Mouse (Mus musculus) naive thymus-derived CD4-positive, alpha-beta T cell, adult 5 months (primary cell): ENCODE data around the gene Iglon5. TPM values are rescaled to one million over a fixed set of nuclear protein-coding genes. Genes with fewer than 3 reads are reported as not detected.

Experiments
- polyA plus RNA-seq: library from polyadenylated mRNA; unstranded; fragments of 100-300 nt; shearing (Covaris generic); gene quantifications from one replicate; pipeline ENCODE4 v1.2.1, GENCODE M21; 2017

The Iglon5 gene
- not detected for polyA plus RNA-seq

GRCm38 (mm10) chr7:43489631-43490125, at the start of gene Iglon5:
Gene Iglon5 (minus strand): TSS chr7:43490075.

GRCm38 (mm10) chr7:43462851-43463250, 27.0 kb downstream of the Iglon5 start, which contains the start of gene Vsig10l:
Gene Vsig10l (plus strand): TSS chr7:43463151.

GRCm38 (mm10) chr7:43443917-43444293, 46.0 kb downstream of the Iglon5 start, which contains the start of the genes Etfb and Gm45233:
Gene Etfb (plus strand): TSS chr7:43444083.
Gene Gm45233 (plus strand): TSS chr7:43444128.

GRCm38 (mm10) chr7:43440482-43440881, 49.4 kb downstream of the Iglon5 start, which contains the start of gene Cldnd2:
Gene Cldnd2 (plus strand): TSS chr7:43440782.

GRCm38 (mm10) chr7:43436341-43437255, 53.3 kb downstream of the Iglon5 start, which contains the start of gene Nkg7:
Gene Nkg7 (plus strand): TSS chr7:43437073.

GRCm38 (mm10) chr7:43427406-43427805, 62.5 kb downstream of the Iglon5 start, which contains the start of gene Lim2:
Gene Lim2 (plus strand): TSS chr7:43427670.

Other genes with a start within 250 kb of the Iglon5 start
- 17.8 TPM for gene Zfp715, start 176.8 kb downstream of the Iglon5 start, polyA plus RNA-seq
- gene Siglecf, start 138.7 kb downstream of the Iglon5 start, polyA plus RNA-seq = not detected
- 0.14 TPM for gene Siglecg, start 81.9 kb downstream of the Iglon5 start, polyA plus RNA-seq
- gene Lim2, start 62.4 kb downstream of the Iglon5 start, polyA plus RNA-seq = not detected
- gene Nkg7, start 53.0 kb downstream of the Iglon5 start, polyA plus RNA-seq = 3.4 TPM
- not detected for gene Cldnd2, start 49.3 kb downstream of the Iglon5 start, polyA plus RNA-seq
- gene Etfb, start 46.0 kb downstream of the Iglon5 start, polyA plus RNA-seq = 36.6 TPM
- not detected for gene Gm45233, start 45.9 kb downstream of the Iglon5 start, polyA plus RNA-seq
- gene Vsig10l, start 26.9 kb downstream of the Iglon5 start, polyA plus RNA-seq = 0.75 TPM
- not detected for gene 4931406B18Rik, start 15.9 kb upstream of the Iglon5 start, polyA plus RNA-seq
- gene Cd33, start 54.4 kb upstream of the Iglon5 start, polyA plus RNA-seq = not detected
- 4.4 TPM for gene Zfp658, start 72.2 kb upstream of the Iglon5 start, polyA plus RNA-seq
- 4.4 TPM for gene Zfp719, start 89.5 kb upstream of the Iglon5 start, polyA plus RNA-seq
- gene Zfp819, start 117.1 kb upstream of the Iglon5 start, polyA plus RNA-seq = not detected
- not detected for gene Ceacam18, start 144.6 kb upstream of the Iglon5 start, polyA plus RNA-seq
- 0.50 TPM for gene Siglece, start 170.1 kb upstream of the Iglon5 start, polyA plus RNA-seq
- 6.1 TPM for gene Ctu1, start 181.9 kb upstream of the Iglon5 start, polyA plus RNA-seq
- gene Klk14, start 200.3 kb upstream of the Iglon5 start, polyA plus RNA-seq = not detected
- gene Klk13, start 222.5 kb upstream of the Iglon5 start, polyA plus RNA-seq = not detected